Mouse (Mus musculus): ENCODE measurements around the gene Spata33. TPM values are rescaled to one million over a fixed set of nuclear protein-coding genes. Genes with fewer than 3 reads are reported as not detected.
"Not testable (repeated sequence)": the region's sequence is repeated elsewhere in the genome, so short reads cannot be mapped to it uniquely, and the experiment has no call there.

Spata33 gene
- polyA plus RNA-seq, 1 experiment from 2014 or later = 0.66 TPM

GRCm38 (mm10) chr8:123257114-123257513 lies 44.5 kb downstream of the Spata33 start:
- H3K4me2 ChIP-seq (ENCODE audit: low read depth, low read length) = no peak overlapping the region

GRCm38 (mm10) chr8:123257593-123257992 lies 45.0 kb downstream of the Spata33 start:
- H3K27me3 ChIP-seq (ENCODE audit: insufficient read depth, low read length); H3K4me2 ChIP-seq (ENCODE audit: low read depth, low read length); DNase-seq; H3K4me3 ChIP-seq (ENCODE audit: low read depth, low read length); H3K9me3 ChIP-seq (ENCODE audit: low read length); H3K9ac ChIP-seq (replicated peaks); ATAC-seq; H3K27ac ChIP-seq (ENCODE audit: low read depth): not testable (repeated sequence)
- WGBS (ENCODE audit: insufficient replicate concordance) = 78% methylated on average over 7 of the region's 8 CpGs
- peaks cover 18% of the 10 kb centered on the region for H3K4me1 ChIP-seq (ENCODE audit: insufficient read depth)
- H3K36me3 ChIP-seq (replicated peaks; ENCODE audit: insufficient read depth, low read length) = peaks cover 38% of the 10 kb centered on the region

More at GRCm38 (mm10) chr8:123257114-123257513, 44.5 kb downstream of the Spata33 start:
- TF ChIP-seq EP300 (IDR thresholded peaks at IDR 0.05; ENCODE audit: low read depth) (no peak), CTCF (IDR thresholded peaks at IDR 0.05; ENCODE audit: low read depth) (no peak)
- Histone ChIP-seq H3K36me3 (replicated peaks; ENCODE audit: insufficient read depth, low read length) (peaks cover 37% of the 10 kb centered on the region), H3K9ac (replicated peaks) (no peak overlapping the region), H3K27ac (ENCODE audit: low read depth) (no peak overlapping the region), H3K9me3 (ENCODE audit: low read length) (no peaks in the 10 kb centered on the region), H3K27me3 (ENCODE audit: insufficient read depth, low read length) (no peaks in the 10 kb centered on the region), H3K4me1 (ENCODE audit: insufficient read depth) (peaks cover 18% of the 10 kb centered on the region), H3K4me3 (ENCODE audit: low read depth, low read length) (no peak overlapping the region)
- ATAC-seq (no peak), DNase-seq (no peak)
- WGBS (ENCODE audit: insufficient replicate concordance) = 84% methylated on average over 3 of the region's 3 CpGs

- no peak overlapping the region for H3K4me3 ChIP-seq (ENCODE audit: low read depth, low read length)
- no peaks in the 10 kb centered on the region for H3K9me3 ChIP-seq (ENCODE audit: low read length)
- ATAC-seq (peak; percentile 30; the same call in 1 of the 2 replicates), DNase-seq (no peak)
- H3K4me2 ChIP-seq (ENCODE audit: low read depth, low read length) = no peak overlapping the region
- WGBS (ENCODE audit: insufficient replicate concordance) = 77% methylated on average over 14 of the region's 14 CpGs
- H3K9ac ChIP-seq (replicated peaks) = no peak overlapping the region
- peaks cover 3% of the 10 kb centered on the region; the same call in 1 of the 2 replicates for H3K4me1 ChIP-seq (ENCODE audit: insufficient read depth)
- H3K27me3 ChIP-seq (ENCODE audit: insufficient read depth, low read length) = no peaks in the 10 kb centered on the region
- H3K36me3 ChIP-seq (replicated peaks; ENCODE audit: insufficient read depth, low read length) = peaks cover 57% of the 10 kb centered on the region
- H3K27ac ChIP-seq (ENCODE audit: low read depth) = no peak overlapping the region
- TF ChIP-seq EP300 (IDR thresholded peaks at IDR 0.05; ENCODE audit: low read depth) (no peak), CTCF (IDR thresholded peaks at IDR 0.05; ENCODE audit: low read depth) (no peak)
These were observed 55.5 kb downstream of the Spata33 start for GRCm38 (mm10) chr8:123267926-123268656.

- no peak for DNase-seq
- Histone ChIP-seq H3K9me3 (ENCODE audit: low read length) (no peaks in the 10 kb centered on the region), H3K27ac (ENCODE audit: low read depth) (no peak overlapping the region), H3K4me2 (ENCODE audit: low read depth, low read length) (no peak overlapping the region), H3K9ac (replicated peaks) (no peak overlapping the region), H3K27me3 (ENCODE audit: insufficient read depth, low read length) (no peaks in the 10 kb centered on the region), H3K4me1 (ENCODE audit: insufficient read depth) (peaks cover 3% of the 10 kb centered on the region; the same call in 1 of the 2 replicates), H3K36me3 (replicated peaks; ENCODE audit: insufficient read depth, low read length) (peaks cover 43% of the 10 kb centered on the region), H3K4me3 (ENCODE audit: low read depth, low read length) (no peak overlapping the region)
- TF ChIP-seq EP300 (IDR thresholded peaks at IDR 0.05; ENCODE audit: low read depth) (no peak), CTCF (IDR thresholded peaks at IDR 0.05; ENCODE audit: low read depth) (no peak)
- no peak for ATAC-seq
- WGBS (ENCODE audit: insufficient replicate concordance) = 85% methylated on average over 10 of the region's 10 CpGs
These were observed 58.5 kb downstream of the Spata33 start for GRCm38 (mm10) chr8:123271147-123271546.

Other genes starting within 250 kb of the Spata33 start
- gene Ankrd11, start 170.6 kb upstream of the Spata33 start, polyA plus RNA-seq (2015; fragmentation: Nextera tagmentation; extraction: Ambion mirVana) = 21.2 and 21.9 TPM in 2 replicates
- gene Spg7, start 149.9 kb upstream of the Spata33 start, polyA plus RNA-seq (2015; fragmentation: Nextera tagmentation; extraction: Ambion mirVana) = 16.9 and 18.3 TPM in 2 replicates
- gene Rpl13, start 110.5 kb upstream of the Spata33 start, polyA plus RNA-seq (2015; fragmentation: Nextera tagmentation; extraction: Ambion mirVana) = 811 and 871 TPM in 2 replicates
- gene Cpne7, start 95.5 kb upstream of the Spata33 start, polyA plus RNA-seq (2015; fragmentation: Nextera tagmentation; extraction: Ambion mirVana) = 0.06 TPM in 2 replicates
- 2.4 and 4.0 TPM in 2 replicates for gene Sult5a1, start 54.5 kb upstream of the Spata33 start, polyA plus RNA-seq (2015; fragmentation: Nextera tagmentation; extraction: Ambion mirVana)
- 0.99 and 1.2 TPM in 2 replicates for gene Dpep1, start 26.6 kb upstream of the Spata33 start, polyA plus RNA-seq (2015; fragmentation: Nextera tagmentation; extraction: Ambion mirVana)
- gene Chmp1a, start 69 bp upstream of the Spata33 start, polyA plus RNA-seq (2015; fragmentation: Nextera tagmentation; extraction: Ambion mirVana) = 57.5 and 60.0 TPM in 2 replicates
- gene Cdk10, start 12.0 kb downstream of the Spata33 start, polyA plus RNA-seq (2015; fragmentation: Nextera tagmentation; extraction: Ambion mirVana) = 8.7 TPM in 2 replicates
- gene Spata2l, start 23.4 kb downstream of the Spata33 start, polyA plus RNA-seq (2015; fragmentation: Nextera tagmentation; extraction: Ambion mirVana) = 4.2 and 6.6 TPM in 2 replicates
- gene Zfp276, start 41.4 kb downstream of the Spata33 start, polyA plus RNA-seq (2015; fragmentation: Nextera tagmentation; extraction: Ambion mirVana) = 4.9 and 5.5 TPM in 2 replicates
- 3.9 and 4.5 TPM in 2 replicates for gene Vps9d1, start 41.5 kb downstream of the Spata33 start, polyA plus RNA-seq (2015; fragmentation: Nextera tagmentation; extraction: Ambion mirVana)
- 6.3 TPM in 2 replicates for gene Fanca, start 105.7 kb downstream of the Spata33 start, polyA plus RNA-seq (2015; fragmentation: Nextera tagmentation; extraction: Ambion mirVana)
- 0.80 and 1.1 TPM in 2 replicates for gene Spire2, start 119.9 kb downstream of the Spata33 start, polyA plus RNA-seq (2015; fragmentation: Nextera tagmentation; extraction: Ambion mirVana)
- 54.1 and 54.9 TPM in 2 replicates for gene Tcf25, start 160.9 kb downstream of the Spata33 start, polyA plus RNA-seq (2015; fragmentation: Nextera tagmentation; extraction: Ambion mirVana)
- not detected in 2 replicates for gene Mc1r, start 194.3 kb downstream of the Spata33 start, polyA plus RNA-seq (2015; fragmentation: Nextera tagmentation; extraction: Ambion mirVana)
- gene Tubb3, start 198.6 kb downstream of the Spata33 start, polyA plus RNA-seq (2015; fragmentation: Nextera tagmentation; extraction: Ambion mirVana) = 0.20 and 0.24 TPM in 2 replicates
- 10.1 and 11.6 TPM in 2 replicates for gene Def8, start 210.7 kb downstream of the Spata33 start, polyA plus RNA-seq (2015; fragmentation: Nextera tagmentation; extraction: Ambion mirVana)

Measured in liver, postnatal 0 days (tissue).